Mouse (Mus musculus) spleen, postnatal 36 days (tissue): ENCODE results near the gene Gng7.

Experiments used
- DNase-seq, 2 experiments: peaks; one replicate each; pipeline ENCODE4 v3.0.0; 2022; ENCODE audit warnings: low spot score in 2 of 2, mixed read lengths in 1 of 2

Gene Gng7

DNA sequence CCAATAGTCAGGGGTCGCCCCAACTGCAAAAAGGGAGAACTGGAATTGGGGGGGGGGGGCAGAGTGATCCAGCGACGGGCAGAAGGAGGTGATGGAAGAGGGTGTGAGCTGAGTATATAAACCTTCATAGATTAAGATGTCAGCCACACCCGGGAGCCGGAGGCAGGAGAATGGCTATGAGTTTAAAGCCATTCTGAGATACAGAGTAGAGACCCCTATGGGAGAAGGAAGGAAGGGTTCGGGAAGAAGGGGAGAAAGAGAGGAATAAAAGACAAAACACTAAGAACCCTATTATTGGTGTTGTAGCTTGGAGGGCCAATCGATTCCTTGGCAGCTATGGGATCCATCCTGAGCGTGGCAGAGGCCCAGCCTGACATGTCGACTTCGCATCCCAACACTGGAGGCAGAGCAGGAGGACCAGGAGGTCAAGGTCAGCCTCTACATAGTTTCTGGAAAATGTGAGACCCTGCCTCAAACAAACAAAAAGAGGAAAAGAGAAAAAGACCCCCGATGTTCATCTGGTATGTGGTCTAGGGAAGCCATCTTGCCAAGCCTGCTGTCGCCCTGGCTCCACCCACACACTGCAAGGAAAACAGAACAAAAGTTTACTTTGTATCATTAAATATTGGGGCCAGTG is 11.0 kb upstream of the Gng7 start, which contains the start of gene Diras1:
TSS of gene Diras1 (minus strand) at position 24 of the 637 bp plus-strand sequence.
- DNase-seq = no peak

DNA sequence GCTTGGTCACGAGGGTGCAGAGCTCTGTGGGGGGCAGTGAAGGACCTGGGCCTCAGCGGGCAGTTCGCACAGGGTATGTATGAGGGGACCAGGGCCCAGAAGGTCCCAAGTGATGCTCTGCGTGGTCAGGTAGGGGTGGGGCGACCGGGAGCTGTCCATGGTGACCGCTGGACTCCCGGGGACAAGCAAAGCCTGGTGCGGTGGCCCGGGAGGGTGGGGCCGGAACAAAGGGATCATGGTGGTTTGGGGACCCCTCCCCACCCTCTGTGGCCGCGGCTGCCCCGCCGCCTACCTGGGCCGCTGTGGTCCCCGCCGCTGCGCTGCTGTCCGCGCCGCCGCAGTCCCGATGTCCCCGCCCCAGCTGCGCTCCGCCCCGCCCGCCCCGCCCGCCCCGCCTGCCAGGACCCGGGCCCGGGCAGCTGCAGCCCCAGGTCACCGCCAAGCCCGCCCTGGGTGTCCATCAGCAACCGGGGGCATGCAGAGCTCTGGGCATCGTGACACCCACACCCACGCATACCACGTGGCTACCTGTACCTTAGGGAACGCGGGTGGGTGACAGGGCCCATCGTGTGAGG is 10.4 kb upstream of the Gng7 start:
- no peak for DNase-seq

- no peak for DNase-seq
These were observed 9.7 kb upstream of the Gng7 start for GRCm38 (mm10) chr10:81024346-81024937.

DNA sequence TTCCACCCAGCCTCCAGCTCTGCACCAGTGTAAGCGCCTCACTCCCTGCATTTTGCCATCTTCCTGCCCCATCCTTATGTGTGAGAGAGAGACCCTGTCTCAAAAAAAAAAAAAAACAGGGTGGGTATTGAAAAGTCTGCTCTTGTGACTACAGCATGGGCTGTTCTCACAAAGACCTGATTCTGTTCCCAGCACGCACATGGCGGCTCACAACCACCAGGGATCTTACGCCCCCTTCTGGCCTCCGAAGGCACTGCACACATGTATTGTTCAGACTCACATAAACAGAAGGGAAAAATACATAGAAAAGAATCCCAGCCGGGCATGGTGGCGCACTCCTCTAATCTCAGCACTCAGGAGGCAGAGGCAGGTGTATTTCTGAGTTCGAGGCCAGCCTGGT is 8.0 kb upstream of the Gng7 start:
- no peak for DNase-seq

DNA sequence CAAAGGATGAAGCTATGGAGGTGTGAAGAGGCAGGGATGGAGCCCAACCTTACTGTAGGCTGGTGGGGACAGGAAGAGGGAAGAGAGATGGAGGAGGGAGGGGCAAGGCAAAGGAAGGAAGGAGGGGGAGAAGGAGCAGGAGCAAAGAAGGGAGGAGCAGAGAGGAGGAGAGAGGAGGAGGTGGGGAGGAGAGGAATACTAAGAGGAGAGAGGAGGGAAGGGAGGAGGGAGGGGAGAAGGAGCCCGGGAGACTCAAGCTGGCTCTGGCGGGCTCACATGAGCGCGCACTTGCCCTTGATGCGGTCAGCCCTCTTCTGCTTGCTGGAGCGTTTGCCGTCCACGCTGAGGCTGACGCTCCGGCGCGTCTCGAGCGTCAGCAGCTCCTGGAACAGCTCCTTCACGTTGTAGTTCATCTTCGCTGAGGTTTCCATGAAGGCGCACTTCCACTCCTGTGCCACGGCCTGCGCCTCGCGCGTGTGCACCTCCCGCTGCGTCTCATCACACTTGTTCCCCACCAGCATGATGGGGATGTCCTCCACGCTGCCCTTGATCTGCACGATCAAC is 6.9 kb upstream of the Gng7 start:
- DNase-seq = no peak

- DNase-seq = no peak
These were observed 5.5 kb upstream of the Gng7 start for GRCm38 (mm10) chr10:81020207-81020606.

DNA sequence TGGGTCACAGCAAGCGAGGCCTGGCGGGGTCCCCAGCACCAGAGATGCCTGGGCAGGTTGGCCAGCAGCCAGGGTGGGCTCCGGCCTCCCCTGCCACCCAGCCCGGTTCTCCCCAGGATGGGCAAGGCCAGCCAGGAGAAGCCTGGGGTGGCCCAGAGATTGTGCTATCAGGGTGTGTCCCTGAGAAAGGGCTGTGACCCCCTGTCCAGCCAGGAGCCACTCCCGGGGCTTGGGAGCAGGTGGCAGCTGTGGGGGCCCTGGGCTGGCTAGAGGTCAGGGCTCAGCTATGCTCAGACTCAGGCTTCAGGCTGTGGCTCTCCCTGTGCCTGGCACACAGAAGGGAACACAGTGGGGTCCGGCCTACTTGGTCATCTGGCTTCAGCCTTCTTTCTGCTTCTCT is 4.9 kb upstream of the Gng7 start:
- no peak for DNase-seq

- DNase-seq = no peak
These were observed 3.6 kb upstream of the Gng7 start for GRCm38 (mm10) chr10:81018326-81018725.

- DNase-seq = peak; percentile 58 to 61
These were observed 1.9 kb upstream of the Gng7 start for GRCm38 (mm10) chr10:81016645-81017044.

- no peak for DNase-seq
These were observed 921 bp upstream of the Gng7 start for GRCm38 (mm10) chr10:81015666-81016065.

- no peak for DNase-seq
These were observed 3.9 kb downstream of the Gng7 start for GRCm38 (mm10) chr10:81010851-81011250.

GRCm38 (mm10) chr10:81007240-81007639 is 7.5 kb downstream of the Gng7 start:
- DNase-seq = no peak

DNA sequence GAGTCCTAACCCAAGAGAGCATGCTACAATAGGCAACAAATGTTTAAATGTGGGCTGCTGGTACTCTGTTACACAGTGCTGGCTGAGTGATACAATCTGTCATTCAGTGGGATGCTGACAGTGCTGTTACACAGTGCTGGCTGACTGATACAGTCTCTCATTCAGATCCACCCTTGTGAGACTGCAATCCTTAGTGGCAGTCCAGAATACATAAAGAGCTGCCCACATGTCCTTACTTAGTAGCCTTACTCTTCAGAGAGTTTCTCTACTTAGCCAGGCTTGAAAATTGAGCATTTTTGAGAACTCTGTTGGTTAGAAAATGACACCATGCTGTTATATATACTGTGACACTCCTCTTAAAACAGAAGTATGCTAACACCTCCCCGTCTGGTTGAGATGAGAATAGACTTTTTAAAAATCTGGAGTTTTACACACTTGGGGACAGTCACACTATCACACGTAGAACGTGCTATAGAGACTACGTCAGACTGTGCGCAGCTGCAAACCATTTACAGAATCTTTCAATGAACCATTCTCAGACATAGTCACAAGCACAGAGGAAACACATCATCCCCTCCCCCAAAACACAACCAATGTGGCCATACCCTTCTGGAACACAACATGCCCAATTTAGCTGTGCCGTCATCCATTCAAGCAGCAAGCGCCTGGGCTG is 8.6 kb downstream of the Gng7 start:
- no peak for DNase-seq

DNA sequence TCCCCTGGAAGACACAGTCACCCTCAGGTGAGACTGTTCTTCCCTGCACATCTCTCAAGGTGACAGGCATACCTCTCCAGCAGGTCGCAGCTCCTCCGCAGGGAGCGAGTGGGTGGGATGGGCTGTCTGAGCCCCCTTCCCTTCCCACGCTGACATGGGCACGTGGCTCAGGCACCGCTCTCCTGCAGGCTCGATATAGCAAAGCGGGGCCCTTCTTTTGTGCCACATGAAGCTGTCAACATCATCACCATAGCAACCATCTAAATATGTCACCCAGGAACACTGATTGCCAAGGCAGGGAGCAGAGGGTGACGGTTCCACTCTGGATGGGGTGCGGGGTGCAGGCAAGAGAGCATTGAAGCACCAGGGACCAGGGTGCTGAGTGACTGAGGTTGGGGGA is 13.6 kb downstream of the Gng7 start:
- DNase-seq = no peak

DNA sequence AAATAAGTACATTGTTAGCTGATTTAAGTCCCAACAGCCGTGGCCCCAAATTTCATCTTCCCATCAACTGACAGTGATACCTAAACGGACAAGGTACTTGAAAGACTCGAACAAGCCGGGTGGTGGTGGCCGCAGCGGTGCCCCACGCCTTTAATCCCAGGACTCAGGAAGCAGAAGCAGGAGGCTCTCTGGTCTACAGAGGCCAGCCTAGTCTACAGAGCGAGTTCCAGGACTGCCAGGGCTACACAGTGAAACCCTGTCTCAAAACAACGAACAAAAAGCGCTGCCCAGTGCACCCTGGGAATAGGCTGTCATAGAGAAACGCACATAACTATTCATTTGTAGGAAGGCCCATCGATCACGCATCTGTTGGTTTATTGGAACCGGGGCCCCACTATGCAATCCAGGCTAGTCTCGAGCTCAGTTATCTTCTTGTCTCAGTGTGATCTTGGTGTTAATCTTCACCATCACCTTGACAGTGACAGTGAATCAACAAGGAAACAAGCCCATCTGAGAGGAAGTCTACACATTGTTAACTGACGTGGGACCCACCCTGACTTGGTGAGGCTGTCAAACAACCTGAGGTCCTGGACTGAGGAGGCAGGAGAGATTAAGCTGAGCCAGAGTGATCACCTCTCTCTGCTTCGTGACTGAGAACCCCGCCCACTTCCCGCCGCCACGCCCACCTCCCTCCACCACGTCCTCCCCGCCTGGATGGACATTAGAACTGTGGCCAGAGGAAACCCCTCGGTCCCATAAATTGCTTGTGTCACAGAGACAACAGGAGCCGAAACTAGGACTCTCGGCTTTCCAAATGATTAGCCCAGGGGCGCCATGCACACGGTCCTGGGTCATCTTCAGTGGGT is 14.3 kb downstream of the Gng7 start:
- no peak for DNase-seq

GRCm38 (mm10) chr10:80999362-81000196 is 15.2 kb downstream of the Gng7 start:
- peak; percentile 77 to 79 for DNase-seq

DNA sequence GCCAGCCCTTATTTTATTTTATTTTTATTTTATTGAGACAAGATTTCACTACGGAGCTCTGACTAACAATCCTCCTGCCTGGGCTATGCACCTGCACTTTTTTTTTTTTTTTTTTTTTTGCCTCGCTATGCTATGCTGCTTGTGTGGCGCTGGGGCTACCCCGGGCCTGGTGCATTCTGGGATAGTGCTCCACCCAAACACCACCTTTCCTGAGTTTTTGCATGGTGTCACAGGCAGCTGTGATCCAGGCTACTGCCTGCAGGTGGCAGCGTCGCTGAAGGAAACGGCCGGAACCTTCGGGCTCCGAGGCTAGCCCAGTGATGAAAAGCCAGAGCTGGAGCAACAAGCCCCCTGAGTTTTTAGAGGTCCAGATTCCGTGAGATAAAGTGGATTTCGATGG is 16.0 kb downstream of the Gng7 start:
- peak; percentile 58 to 63 for DNase-seq

DNA sequence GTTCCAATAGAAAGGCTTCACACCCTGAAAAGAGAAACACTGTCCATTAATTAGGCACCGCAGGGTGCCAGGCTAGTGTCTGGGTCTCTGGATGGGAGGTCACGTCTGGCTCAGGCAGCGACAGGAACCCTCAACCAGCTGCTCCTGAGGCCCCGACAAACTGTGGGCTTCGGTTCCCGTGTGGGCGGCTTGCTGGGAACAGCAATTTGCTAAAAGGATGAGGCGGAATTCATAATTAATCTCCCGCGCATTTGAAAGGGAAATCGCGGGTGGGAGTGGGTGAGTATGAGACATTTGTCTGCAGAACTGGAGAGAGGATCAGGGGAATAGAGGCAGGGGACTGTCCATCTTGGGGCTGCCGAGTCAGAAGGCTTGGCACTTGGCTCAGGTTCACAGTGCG is 16.7 kb downstream of the Gng7 start:
- no peak for DNase-seq

GRCm38 (mm10) chr10:80997332-80997731 is 17.4 kb downstream of the Gng7 start:
- no peak for DNase-seq

GRCm38 (mm10) chr10:80996501-80996900 is 18.2 kb downstream of the Gng7 start:
- DNase-seq = no peak
